Mouse (Mus musculus): ENCODE measurements at regions not wholly inside any gene's neighbourhood (a gene's known extent, or its start where the extent isn't known, plus 50 kb on each side); places are given as distances from the start of the nearest gene placed in this dataset.

DNA sequence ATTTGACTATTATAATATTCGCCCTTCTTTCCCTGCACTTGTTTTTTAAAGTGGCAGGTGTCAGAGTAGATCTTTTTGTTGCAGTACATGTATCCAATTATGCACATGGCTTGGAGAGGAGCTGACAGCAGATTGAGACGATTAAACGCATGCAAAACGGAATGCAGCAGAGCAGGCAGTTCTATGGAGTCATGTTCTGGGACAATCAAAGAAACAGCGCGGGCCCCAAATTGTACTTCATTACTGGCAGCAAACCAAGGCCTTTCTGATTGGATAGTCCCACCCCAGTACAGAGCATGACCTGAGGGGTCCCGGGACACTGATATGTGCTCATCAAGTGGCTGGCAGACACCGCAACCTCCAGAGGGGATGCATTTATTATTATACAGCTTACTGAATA is 140.5 kb downstream of the Samd5 start:
- TF ChIP-seq CTCF (IDR thresholded peaks at IDR 0.05; ENCODE audit: low read depth, low read length) (no peak), POLR2A (IDR thresholded peaks at IDR 0.05; ENCODE audit: extremely low read depth, insufficient read depth, low read length) (no peak)
